In the genomic region with DNA sequence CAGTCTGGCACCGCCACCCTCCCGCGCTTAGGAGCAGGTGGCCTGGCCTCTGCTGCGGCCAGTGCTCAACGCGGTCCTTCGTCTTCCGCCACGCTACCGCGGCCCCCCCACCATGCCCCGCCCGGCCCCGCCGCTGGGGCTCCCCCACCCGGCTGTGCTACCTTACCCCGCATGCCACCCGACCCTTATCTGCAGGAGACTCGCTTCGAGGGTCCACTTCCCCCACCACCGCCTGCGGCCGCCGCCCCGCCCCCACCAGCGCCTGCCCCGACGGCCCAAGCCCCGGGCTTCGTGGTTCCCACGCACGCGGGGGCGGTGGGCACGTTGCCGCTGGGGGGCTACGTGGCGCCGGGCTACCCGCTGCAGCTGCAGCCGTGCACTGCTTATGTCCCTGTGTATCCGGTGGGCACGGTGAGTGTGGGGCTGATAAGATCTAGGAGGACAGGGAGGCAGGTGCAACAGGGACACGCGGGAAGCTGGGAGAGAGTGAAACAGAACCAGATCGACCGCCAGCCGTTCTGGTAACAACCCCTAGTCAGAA, we compare ENCODE assay signal across 8 mouse cellular contexts. TPM values are rescaled to one million over a fixed set of nuclear protein-coding genes. Genes with fewer than 3 reads are reported as not detected.
DNase-seq lines count a peak whose midpoint lies in the region; ATAC-seq and TF ChIP-seq lines count a peak whose summit lies in the region.

No protein-coding gene starts in this region.

- TF ChIP-seq EP300 in MEL (IDR thresholded peaks at IDR 0.05; ENCODE audit: low read depth in 1 of 2, low read length in 2 of 2) = no peak
- TF ChIP-seq EP300 in liver, embryonic 14.5 days (IDR thresholded peaks at IDR 0.05; ENCODE audit: low read depth) = no peak

- TF ChIP-seq RAD21 in MEL (IDR thresholded peaks at IDR 0.05; ENCODE audit: low read depth, low read length) = no peak

- 2% methylated on average over 48 of the region's 48 CpGs for WGBS in heart, embryonic 10.5 days
- 4% methylated on average over 45 of the region's 48 CpGs for WGBS in forebrain, embryonic 14.5 days
- 1% methylated on average over 48 of the region's 48 CpGs for WGBS in liver, embryonic 14.5 days (ENCODE audit: insufficient replicate concordance)

- peak overlapping the region; percentile 32; the same call in 1 of the 2 replicates for H3K9ac ChIP-seq in MEL (ENCODE audit: control insufficient read depth, low read depth, low read length, poor library complexity, severe bottlenecking)
- peak overlapping the region; percentile 52 for H3K9ac ChIP-seq in forebrain, embryonic 14.5 days (ENCODE audit: low read length)
- H3K9ac ChIP-seq in liver, embryonic 14.5 days (replicated peaks) = no peak overlapping the region

- H3K79me2 ChIP-seq in MEL (ENCODE audit: control insufficient read depth, insufficient read depth, low read length, poor library complexity) = peaks cover 11% of the 10 kb centered on the region

- ATAC-seq in forebrain, embryonic 14.5 days = no peak
- no peak for ATAC-seq in liver, embryonic 14.5 days (ENCODE audit: insufficient read depth)
- ATAC-seq in monocyte, adult 5-6 weeks (replicated peaks; ENCODE audit: insufficient number of reproducible peaks, low FRiP score, low TSS enrichment, poor library complexity, severe bottlenecking) = no peak

- H3K4me2 ChIP-seq in forebrain, embryonic 14.5 days (ENCODE audit: low read length) = peak overlapping the region; percentile 87
- H3K4me2 ChIP-seq in liver, embryonic 14.5 days (ENCODE audit: low read depth) = peak overlapping the region; percentile 30

- 0 out of 2 replicates have a peak overlapping the region, but pooled peaks have one; percentile 1 for H3K27ac ChIP-seq in heart, embryonic 10.5 days
- H3K27ac ChIP-seq in MEL (ENCODE audit: control insufficient read depth, low read depth, low read length) = no peak overlapping the region
- H3K27ac ChIP-seq in forebrain, embryonic 14.5 days (ENCODE audit: low read depth, low read length) = no peak overlapping the region
- no peak overlapping the region for H3K27ac ChIP-seq in liver, embryonic 14.5 days

- no peaks in the 10 kb centered on the region for H3K36me3 ChIP-seq in heart, embryonic 10.5 days
- peaks cover 0 to 11% of the 10 kb centered on the region in 2 experiments; a peak in 2 of 4 replicates for H3K36me3 ChIP-seq in MEL (ENCODE audit: control insufficient read depth in 1 of 2, insufficient read depth in 2 of 2, low read length in 2 of 2)
- no peaks in the 10 kb centered on the region for H3K36me3 ChIP-seq in forebrain, embryonic 14.5 days (ENCODE audit: control insufficient read depth, insufficient read depth, low read length)
- no peaks in the 10 kb centered on the region for H3K36me3 ChIP-seq in liver, embryonic 14.5 days (replicated peaks; ENCODE audit: control insufficient read depth, insufficient read depth, low read depth)

- H3K4me3 ChIP-seq in heart, embryonic 10.5 days = peak overlapping the region; percentile 57
- peak overlapping the region; percentile 23 to 27; a peak in 2 of 4 replicates for H3K4me3 ChIP-seq in MEL (ENCODE audit: control insufficient read depth in 1 of 2, insufficient read depth in 1 of 2, low read depth in 2 of 2, low read length in 2 of 2)
- H3K4me3 ChIP-seq in forebrain, embryonic 14.5 days (ENCODE audit: low read depth, low read length) = peak overlapping the region; percentile 71
- peak overlapping the region in 1 of 2 experiments; percentile 1; a peak in 1 of 4 replicates for H3K4me3 ChIP-seq in liver, embryonic 14.5 days (ENCODE audit: insufficient read depth in 1 of 2, low read depth in 2 of 2, low read length in 2 of 2)

- no peak for TF ChIP-seq CTCF in MEL (IDR thresholded peaks at IDR 0.05 in 2 of 3, conservative IDR thresholded peaks at IDR 0.05 in 1 of 3; ENCODE audit: control insufficient read depth in 1 of 3, insufficient read depth in 1 of 3, low read depth in 2 of 3, low read length in 3 of 3, poor library complexity in 1 of 3, severe bottlenecking in 1 of 3)
- TF ChIP-seq CTCF in liver, embryonic 14.5 days (IDR thresholded peaks at IDR 0.05; ENCODE audit: low read depth) = no peak

- no peaks in the 10 kb centered on the region for H3K9me3 ChIP-seq in heart, embryonic 10.5 days
- no peaks in the 10 kb centered on the region for H3K9me3 ChIP-seq in MEL (replicated peaks; ENCODE audit: insufficient read depth, low read length)
- no peaks in the 10 kb centered on the region for H3K9me3 ChIP-seq in forebrain, embryonic 14.5 days (replicated peaks; ENCODE audit: control insufficient read depth, low read length)
- no peaks in the 10 kb centered on the region for H3K9me3 ChIP-seq in liver, embryonic 14.5 days (ENCODE audit: control insufficient read depth, low read length)

- no peak for DNase-seq in heart, embryonic 10.5 days (ENCODE audit: low spot score)
- DNase-seq in heart, postnatal 14 days = no peak
- no peak for DNase-seq in MEL (ENCODE audit: low read depth, low spot score)
- DNase-seq in forebrain, embryonic 14.5 days (ENCODE audit: low spot score) = no peak
- DNase-seq in liver, embryonic 14.5 days (ENCODE audit: low read depth in 3 of 3, low spot score in 3 of 3) = no peak
- peak; percentile 70 for DNase-seq in thymus, postnatal 10 days (ENCODE audit: low spot score in 2 of 2)
- no peak for DNase-seq in urinary bladder, postnatal 25 days (ENCODE audit: low spot score)

- intact Hi-C loops in heart, postnatal 14 days (cut with DNase I) = no loop called here

- peaks cover 54% of the 10 kb centered on the region for H3K4me1 ChIP-seq in heart, embryonic 10.5 days
- peaks cover 0 to 27% of the 10 kb centered on the region in 2 experiments; a peak in 3 of 4 replicates for H3K4me1 ChIP-seq in MEL (ENCODE audit: control insufficient read depth in 1 of 2, insufficient read depth in 2 of 2, low read length in 2 of 2)
- peaks cover 40% of the 10 kb centered on the region for H3K4me1 ChIP-seq in forebrain, embryonic 14.5 days (ENCODE audit: control insufficient read depth, insufficient read depth, low read length)
- peaks cover 4 to 5% of the 10 kb centered on the region in 2 experiments; a peak in 3 of 4 replicates for H3K4me1 ChIP-seq in liver, embryonic 14.5 days (replicated peaks; ENCODE audit: control insufficient read depth in 2 of 2, insufficient read depth in 2 of 2, low read length in 1 of 2)

- no peak for TF ChIP-seq POLR2A in MEL (IDR thresholded peaks at IDR 0.05; ENCODE audit: control insufficient read depth in 1 of 2, insufficient read depth in 1 of 2, low read depth in 1 of 2, low read length in 2 of 2, poor library complexity in 1 of 2)

- peaks cover 68% of the 10 kb centered on the region for H3K27me3 ChIP-seq in heart, embryonic 10.5 days (ENCODE audit: insufficient read depth, poor library complexity, severe bottlenecking)
- no peaks in the 10 kb centered on the region; a peak in 2 of 4 replicates for H3K27me3 ChIP-seq in MEL (ENCODE audit: control insufficient read depth in 1 of 2, insufficient read depth in 2 of 2, low read length in 2 of 2)
- peaks cover 20% of the 10 kb centered on the region for H3K27me3 ChIP-seq in forebrain, embryonic 14.5 days (replicated peaks; ENCODE audit: control insufficient read depth, insufficient read depth, low read length)
- peaks cover 51% of the 10 kb centered on the region for H3K27me3 ChIP-seq in liver, embryonic 14.5 days (ENCODE audit: control insufficient read depth, insufficient read depth, low read length)

RNA-seq across cellular contexts. Expression of a gene that starts 1.5 kb away (rescaled TPM):
- 0.11 TPM in 1 of 2 replicates, not detected in the other for polyA plus RNA-seq in heart, embryonic 10.5 days (2016; fragmentation: Nextera tagmentation; extraction: Ambion mirVana)
- 1 to 10 TPM; 1.9 to 3.1 TPM for total RNA-seq in heart, postnatal 14 days (2021)
- total RNA-seq in MEL (2012; rRNA removed) = not detected in 2 replicates
- 1 to 10 TPM in 1 of 2 experiments, not detected in 1; 1.0 TPM for polyA plus RNA-seq in MEL (2012; ENCODE audit: insufficient read depth in 1 of 2, insufficient read length in 2 of 2, low read depth in 1 of 2, low replicate concordance in 2 of 2, missing spikeins in 1 of 2)
- 5.0 and 5.5 TPM in 2 replicates for polyA plus RNA-seq in forebrain, embryonic 14.5 days (2014; fragmentation: Nextera tagmentation; extraction: Ambion mirVana)
- 0.04 and 0.11 TPM in 2 replicates for polyA plus RNA-seq in liver, embryonic 14.5 days (2012; rRNA removed)
- not detected in 2 replicates for polyA plus RNA-seq in liver, embryonic 14.5 days (2014; fragmentation: Nextera tagmentation; extraction: Ambion mirVana)
- total RNA-seq in monocyte, adult 5-6 weeks (2017) = 0.29 to 1.9 TPM (median 0.75 TPM) in 3 replicates

RNA-seq across cellular contexts. Expression of a gene that starts 2.5 kb away (rescaled TPM):
- polyA plus RNA-seq in heart, embryonic 10.5 days (2016; fragmentation: Nextera tagmentation; extraction: Ambion mirVana) = 24.3 and 27.5 TPM in 2 replicates
- 10 to 100 TPM; 42.6 to 43.2 TPM for total RNA-seq in heart, postnatal 14 days (2021)
- total RNA-seq in MEL (2012; rRNA removed) = 20.2 and 29.2 TPM in 2 replicates
- 100 to 1,000 TPM in 1 of 2 experiments, 10 to 100 TPM in 1; 67.1 to 147 TPM for polyA plus RNA-seq in MEL (2012; ENCODE audit: insufficient read depth in 1 of 2, insufficient read length in 2 of 2, low read depth in 1 of 2, low replicate concordance in 2 of 2, missing spikeins in 1 of 2)
- polyA plus RNA-seq in forebrain, embryonic 14.5 days (2014; fragmentation: Nextera tagmentation; extraction: Ambion mirVana) = 23.8 and 24.6 TPM in 2 replicates
- 10.4 and 11.6 TPM in 2 replicates for polyA plus RNA-seq in liver, embryonic 14.5 days (2012; rRNA removed)
- polyA plus RNA-seq in liver, embryonic 14.5 days (2014; fragmentation: Nextera tagmentation; extraction: Ambion mirVana) = 10.5 and 12.9 TPM in 2 replicates
- total RNA-seq in monocyte, adult 5-6 weeks (2017) = 30.4 to 67.0 TPM (median 38.4 TPM) in 3 replicates

RNA-seq across cellular contexts. Expression of a gene that starts 13.7 kb away (rescaled TPM):
- 12.6 TPM in 2 replicates for polyA plus RNA-seq in heart, embryonic 10.5 days (2016; fragmentation: Nextera tagmentation; extraction: Ambion mirVana)
- 1 to 10 TPM; 8.2 to 8.3 TPM for total RNA-seq in heart, postnatal 14 days (2021)
- 4.4 and 7.0 TPM in 2 replicates for total RNA-seq in MEL (2012; rRNA removed)
- 1 to 10 TPM in 1 of 2 experiments, not detected in 1; 6.4 TPM for polyA plus RNA-seq in MEL (2012; ENCODE audit: insufficient read depth in 1 of 2, insufficient read length in 2 of 2, low read depth in 1 of 2, low replicate concordance in 2 of 2, missing spikeins in 1 of 2)
- polyA plus RNA-seq in forebrain, embryonic 14.5 days (2014; fragmentation: Nextera tagmentation; extraction: Ambion mirVana) = 12.6 and 14.9 TPM in 2 replicates
- 0.47 and 1.6 TPM in 2 replicates for polyA plus RNA-seq in liver, embryonic 14.5 days (2012; rRNA removed)
- polyA plus RNA-seq in liver, embryonic 14.5 days (2014; fragmentation: Nextera tagmentation; extraction: Ambion mirVana) = 2.9 and 3.2 TPM in 2 replicates
- 5.6 to 15.1 TPM (median 6.4 TPM) in 3 replicates for total RNA-seq in monocyte, adult 5-6 weeks (2017)

RNA-seq across cellular contexts. Expression of a gene that starts 15.1 kb away (rescaled TPM):
- 0.49 and 1.7 TPM in 2 replicates for polyA plus RNA-seq in heart, embryonic 10.5 days (2016; fragmentation: Nextera tagmentation; extraction: Ambion mirVana)
- 1 to 10 TPM; 2.1 to 2.7 TPM for total RNA-seq in heart, postnatal 14 days (2021)
- total RNA-seq in MEL (2012; rRNA removed) = 0.56 and 0.89 TPM in 2 replicates
- 1 to 10 TPM in 1 of 2 experiments, not detected in 1; 1.6 TPM for polyA plus RNA-seq in MEL (2012; ENCODE audit: insufficient read depth in 1 of 2, insufficient read length in 2 of 2, low read depth in 1 of 2, low replicate concordance in 2 of 2, missing spikeins in 1 of 2)
- 7.6 and 8.7 TPM in 2 replicates for polyA plus RNA-seq in forebrain, embryonic 14.5 days (2014; fragmentation: Nextera tagmentation; extraction: Ambion mirVana)
- polyA plus RNA-seq in liver, embryonic 14.5 days (2012; rRNA removed) = 0.39 and 0.40 TPM in 2 replicates
- 0.10 and 0.27 TPM in 2 replicates for polyA plus RNA-seq in liver, embryonic 14.5 days (2014; fragmentation: Nextera tagmentation; extraction: Ambion mirVana)
- total RNA-seq in monocyte, adult 5-6 weeks (2017) = 2.3 to 3.3 TPM (median 3.0 TPM) in 3 replicates

RNA-seq across cellular contexts. Expression of a gene that starts 16.1 kb away (rescaled TPM):
- 74.0 and 76.8 TPM in 2 replicates for polyA plus RNA-seq in heart, embryonic 10.5 days (2016; fragmentation: Nextera tagmentation; extraction: Ambion mirVana)
- 10 to 100 TPM; 18.0 to 19.0 TPM for total RNA-seq in heart, postnatal 14 days (2021)
- 39.6 and 45.3 TPM in 2 replicates for total RNA-seq in MEL (2012; rRNA removed)
- polyA plus RNA-seq in MEL (2012; ENCODE audit: insufficient read depth in 1 of 2, insufficient read length in 2 of 2, low read depth in 1 of 2, low replicate concordance in 2 of 2, missing spikeins in 1 of 2) = 100 to 1,000 TPM in 1 of 2 experiments, not detected in 1; 101 TPM
- 75.0 and 90.9 TPM in 2 replicates for polyA plus RNA-seq in forebrain, embryonic 14.5 days (2014; fragmentation: Nextera tagmentation; extraction: Ambion mirVana)
- 15.5 and 16.6 TPM in 2 replicates for polyA plus RNA-seq in liver, embryonic 14.5 days (2012; rRNA removed)
- polyA plus RNA-seq in liver, embryonic 14.5 days (2014; fragmentation: Nextera tagmentation; extraction: Ambion mirVana) = 11.3 and 12.6 TPM in 2 replicates
- 17.4 to 26.0 TPM (median 23.4 TPM) in 3 replicates for total RNA-seq in monocyte, adult 5-6 weeks (2017)

Comparison
In these comparisons a context has a peak if more than half of its experiments do, and no peak if none do; other contexts are left out.
1. DNase-seq: peak in thymus, postnatal 10 days (2 of 2); none in heart, embryonic 10.5 days (single experiment), heart, postnatal 14 days (0 of 2), MEL (single experiment), forebrain, embryonic 14.5 days (single experiment), liver, embryonic 14.5 days (0 of 3) and urinary bladder, postnatal 25 days (single experiment).